Mouse (Mus musculus): Measurements from ENCODE around the gene Mrgpra2a.
"Not testable (repeated sequence)": the region's sequence is repeated elsewhere in the genome, so short reads cannot be mapped to it uniquely, and the experiment has no call there.

DNA sequence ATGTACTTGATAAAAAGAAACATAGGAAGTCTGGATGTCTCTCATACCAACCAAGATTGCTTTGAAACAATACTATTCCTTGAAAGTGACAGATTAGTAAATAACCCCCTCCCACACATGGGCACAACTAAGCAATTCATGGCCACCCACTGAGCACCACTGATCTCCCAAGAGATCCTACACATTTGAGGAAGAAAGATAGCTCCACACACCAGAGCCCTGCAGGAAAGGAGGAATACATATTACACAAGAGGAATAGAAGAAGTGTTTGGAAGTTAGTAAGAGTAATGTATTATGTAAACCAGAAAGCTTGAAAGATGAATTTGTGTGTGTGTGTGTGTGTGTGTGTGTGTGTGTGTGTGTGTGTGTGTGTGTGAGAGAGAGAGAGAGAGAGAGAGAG lies 6.2 kb downstream of the Mrgpra2a start:
- not testable (repeated sequence) for TF ChIP-seq CTCF (IDR thresholded peaks at IDR 0.05; ENCODE audit: extremely low read depth, insufficient read depth, insufficient read length, insufficient replicate concordance); POLR2A (IDR thresholded peaks at IDR 0.05; ENCODE audit: low read depth, low read length)

Data from spleen, adult 2 months (tissue).